Mouse (Mus musculus) liver, embryonic 16.5 days (tissue): Measurements from ENCODE around the gene Spata18. TPM values are rescaled to one million over a fixed set of nuclear protein-coding genes. Genes with fewer than 3 reads are reported as not detected.

Source experiments
- ATAC-seq: fragments of 200-750 bp; cut with Nextera tagmentation; 2 replicates; pipeline ENCODE4 v1.8.0; 2017; ENCODE audit warnings: low read depth, mild to moderate bottlenecking, moderate number of reproducible peaks, moderate library complexity
- H3K27ac ChIP-seq: fragments of 300-500 bp; sonication (generic); 2 replicates; pipeline ENCODE4 v1.5.1; 2014; ENCODE audit warnings: mild to moderate bottlenecking, low read length
- H3K27me3 ChIP-seq: fragments of 300-500 bp; sonication (generic); 2 replicates; pipeline ENCODE4 v1.6.1; 2014; ENCODE audit warnings: low read depth, low read length, mixed read lengths; ENCODE audit not compliant: control insufficient read depth, insufficient read depth
- H3K36me3 ChIP-seq: fragments of 300-500 bp; sonication (generic); 2 replicates; pipeline ENCODE4 v1.6.1; 2014; ENCODE audit warnings: mild to moderate bottlenecking; ENCODE audit not compliant: control insufficient read depth, insufficient read depth
- H3K4me1 ChIP-seq: fragments of 300-500 bp; sonication (generic); 2 replicates; pipeline ENCODE4 v1.6.1; 2014; ENCODE audit warnings: low read depth, low read length, mixed read lengths; ENCODE audit not compliant: control insufficient read depth
- H3K4me2 ChIP-seq: fragments of 300-500 bp; sonication (generic); 2 replicates; pipeline ENCODE4 v1.6.1; 2014; ENCODE audit warnings: low read depth, low read length, mixed read lengths
- H3K4me3 ChIP-seq: fragments of 300-500 bp; sonication (generic); 2 replicates; pipeline ENCODE4 v1.5.1; 2014; ENCODE audit warnings: low read depth, mild to moderate bottlenecking, low read length
- H3K9ac ChIP-seq: fragments of 300-500 bp; sonication (generic); 2 replicates; pipeline ENCODE4 v1.6.1; 2014; ENCODE audit warnings: low read depth, low read length
- H3K9me3 ChIP-seq: fragments of 300-500 bp; sonication (generic); replicated peaks from 2 replicates; pipeline ENCODE4 v1.6.1; 2016; ENCODE audit warnings: low read length; ENCODE audit not compliant: control insufficient read depth
- WGBS: fragments of 180-500 bp; shearing (Covaris S2); extraction: QIAGEN DNeasy Blood & Tissue Kit; methylation state at CpG from one replicate; pipeline ENCODE4 v1.1.7; 2014; ENCODE audit not compliant: insufficient replicate concordance; 5-methylcytosine and 5-hydroxymethylcytosine counted together
- polyA plus RNA-seq: library from polyadenylated mRNA; unstranded; fragments of >200 nt; fragmentation: Nextera tagmentation; extraction: Ambion mirVana; gene quantifications from 2 replicates; pipeline ENCODE4 v1.2.1, GENCODE M21; 2015

Spata18 gene
- polyA plus RNA-seq, 1 experiment from 2014 or later = not detected

DNA sequence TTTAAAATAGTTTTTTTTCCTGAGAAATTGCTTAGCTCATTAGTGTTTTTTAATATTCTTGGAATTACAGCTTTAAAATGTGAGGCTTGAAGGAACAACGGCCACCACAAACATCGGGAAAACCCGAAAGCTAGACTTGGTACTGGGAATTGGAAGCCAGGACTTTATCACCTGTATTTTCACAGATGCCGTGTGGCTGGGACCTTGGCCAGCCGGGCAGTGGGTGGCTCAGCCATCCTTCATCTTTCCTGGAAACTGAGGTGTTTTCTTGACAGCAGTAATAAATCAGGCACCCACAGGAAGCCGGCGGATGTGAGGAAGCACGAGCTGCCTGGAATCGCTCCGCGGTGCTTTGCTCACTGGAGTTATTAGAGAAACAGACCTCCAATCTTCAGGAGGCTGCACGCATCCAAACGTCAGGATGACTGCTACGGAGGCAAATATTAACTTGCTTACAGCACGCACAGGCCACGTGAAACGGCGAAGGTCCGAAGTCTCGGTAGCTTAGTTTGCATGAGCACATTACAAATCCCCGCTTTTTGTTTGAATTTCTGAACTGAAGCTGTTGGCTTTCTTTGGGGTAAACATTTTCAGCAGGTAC lies 70.6 kb downstream of the Spata18 start:
- H3K27me3 ChIP-seq = no peaks in the 10 kb centered on the region
- H3K9ac ChIP-seq = no peak overlapping the region
- no peaks in the 10 kb centered on the region for H3K4me1 ChIP-seq
- no peak overlapping the region for H3K27ac ChIP-seq
- H3K4me3 ChIP-seq = no peak overlapping the region
- no peaks in the 10 kb centered on the region for H3K36me3 ChIP-seq
- 56% methylated on average over 21 of the region's 21 CpGs for WGBS
- no peaks in the 10 kb centered on the region for H3K9me3 ChIP-seq
- H3K4me2 ChIP-seq = no peak overlapping the region
- no peak for ATAC-seq

DNA sequence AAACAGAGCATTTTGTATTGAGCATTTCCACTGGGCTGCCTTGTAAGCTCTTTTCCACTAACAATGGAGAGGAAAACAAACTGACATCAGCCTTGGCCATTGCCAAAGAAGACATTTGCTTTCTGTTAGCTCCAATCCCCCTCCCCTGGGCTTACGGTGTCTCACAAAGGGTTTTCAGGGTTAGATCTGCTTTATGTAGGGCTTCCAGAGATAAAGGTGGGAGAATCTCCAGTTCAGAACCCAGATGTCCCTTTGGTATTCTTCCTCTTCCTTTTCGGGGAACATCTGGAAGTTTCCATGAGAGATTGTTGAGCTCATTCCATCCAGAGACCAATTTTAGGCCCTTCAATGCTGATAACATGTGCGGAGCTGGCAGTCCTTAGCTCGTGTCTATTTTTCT lies 74.8 kb downstream of the Spata18 start:
- Histone ChIP-seq H3K4me1 (no peaks in the 10 kb centered on the region), H3K27me3 (no peaks in the 10 kb centered on the region), H3K9ac (no peak overlapping the region), H3K9me3 (no peaks in the 10 kb centered on the region), H3K4me3 (no peak overlapping the region), H3K36me3 (no peaks in the 10 kb centered on the region), H3K4me2 (no peak overlapping the region), H3K27ac (no peak overlapping the region)
- ATAC-seq = no peak
- WGBS = 72% methylated on average over 4 of the region's 4 CpGs

DNA sequence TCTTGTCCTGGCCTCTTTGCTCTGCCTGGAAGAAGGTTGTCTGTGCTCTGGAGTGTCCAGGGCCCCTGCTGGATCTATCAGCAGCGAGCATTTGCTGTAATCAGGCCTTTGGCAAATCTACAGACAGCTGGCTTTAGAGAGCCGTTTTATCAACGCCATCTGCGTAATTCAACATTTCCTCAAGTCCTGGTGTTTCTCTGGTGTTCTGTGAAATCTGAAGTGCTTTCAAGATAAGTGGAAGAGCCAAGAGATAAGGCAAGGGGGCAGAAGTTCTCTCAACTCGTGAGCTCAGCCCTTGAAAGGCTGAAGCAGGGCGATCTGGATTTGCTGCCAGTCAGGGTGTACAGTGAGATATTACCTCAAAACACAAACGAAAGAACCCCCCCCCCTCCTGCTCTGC lies 77.5 kb downstream of the Spata18 start:
- no peaks in the 10 kb centered on the region for H3K27me3 ChIP-seq
- H3K36me3 ChIP-seq = no peaks in the 10 kb centered on the region
- H3K9ac ChIP-seq = no peak overlapping the region
- H3K4me1 ChIP-seq = no peaks in the 10 kb centered on the region
- H3K4me3 ChIP-seq = no peak overlapping the region
- no peak for ATAC-seq
- no peak overlapping the region for H3K27ac ChIP-seq
- H3K9me3 ChIP-seq = no peaks in the 10 kb centered on the region
- 34% methylated on average over 7 of the region's 7 CpGs for WGBS
- H3K4me2 ChIP-seq = no peak overlapping the region

Other genes starting within 250 kb of the Spata18 start
- gene Cwh43, start 245.3 kb upstream of the Spata18 start, polyA plus RNA-seq = not detected in 2 replicates
- 2.5 and 3.1 TPM in 2 replicates for gene Dcun1d4, start 170.4 kb upstream of the Spata18 start, polyA plus RNA-seq
- 0.19 TPM in 1 of 2 replicates, not detected in the other for gene Lrrc66, start 18.9 kb upstream of the Spata18 start, polyA plus RNA-seq
- gene Sgcb, start 3.6 kb upstream of the Spata18 start, polyA plus RNA-seq = 2.4 and 2.7 TPM in 2 replicates